Mouse (Mus musculus) stomach, embryonic 15.5 days (tissue): ENCODE measurements around the gene Col26a1. TPM values are rescaled to one million over a fixed set of nuclear protein-coding genes. Genes with fewer than 3 reads are reported as not detected.

Experiments used
- ATAC-seq: fragments of 200-750 bp; cut with Nextera tagmentation; 2 replicates; pipeline ENCODE4 v1.8.0; 2017; ENCODE audit warnings: low read depth, moderate number of reproducible peaks, moderate TSS enrichment; ENCODE audit not compliant: insufficient read depth, low FRiP score
- H3K27ac ChIP-seq: fragments of 300-500 bp; sonication (generic); 2 replicates; pipeline ENCODE4 v1.5.1; 2015; ENCODE audit warnings: mild to moderate bottlenecking, inconsistent platforms
- H3K27me3 ChIP-seq: fragments of 300-500 bp; sonication (generic); replicated peaks from 2 replicates; pipeline ENCODE4 v1.6.1; 2015; ENCODE audit warnings: inconsistent platforms
- H3K36me3 ChIP-seq: fragments of 300-500 bp; sonication (generic); 2 replicates; pipeline ENCODE4 v1.6.1; 2015; ENCODE audit warnings: inconsistent platforms
- H3K4me1 ChIP-seq: fragments of 300-500 bp; sonication (generic); 2 replicates; pipeline ENCODE4 v1.6.1; 2015; ENCODE audit warnings: inconsistent platforms
- H3K4me2 ChIP-seq: fragments of 300-500 bp; sonication (generic); 2 replicates; pipeline ENCODE4 v1.6.1; 2015; ENCODE audit warnings: mild to moderate bottlenecking, inconsistent platforms
- H3K4me3 ChIP-seq: fragments of 300-500 bp; sonication (generic); replicated peaks from 2 replicates; pipeline ENCODE4 v1.5.1; 2015; ENCODE audit warnings: inconsistent platforms
- H3K9ac ChIP-seq: fragments of 300-500 bp; sonication (generic); 2 replicates; pipeline ENCODE4 v1.6.1; 2015; ENCODE audit warnings: inconsistent platforms
- H3K9me3 ChIP-seq: fragments of 300-500 bp; sonication (generic); 2 replicates; pipeline ENCODE4 v1.6.1; 2016; ENCODE audit warnings: inconsistent platforms
- WGBS: fragments of 180-500 bp; shearing (Covaris S2); methylation state at CpG from one replicate; pipeline ENCODE4 v1.1.7; 2015; 5-methylcytosine and 5-hydroxymethylcytosine counted together
- polyA plus RNA-seq: library from polyadenylated mRNA; unstranded; fragments of >200 nt; fragmentation: Nextera tagmentation; extraction: Ambion mirVana; gene quantifications from 2 replicates; pipeline ENCODE4 v1.2.1, GENCODE M21; 2015

Gene Col26a1
- 20.6 and 25.3 TPM in 2 replicates for polyA plus RNA-seq

DNA sequence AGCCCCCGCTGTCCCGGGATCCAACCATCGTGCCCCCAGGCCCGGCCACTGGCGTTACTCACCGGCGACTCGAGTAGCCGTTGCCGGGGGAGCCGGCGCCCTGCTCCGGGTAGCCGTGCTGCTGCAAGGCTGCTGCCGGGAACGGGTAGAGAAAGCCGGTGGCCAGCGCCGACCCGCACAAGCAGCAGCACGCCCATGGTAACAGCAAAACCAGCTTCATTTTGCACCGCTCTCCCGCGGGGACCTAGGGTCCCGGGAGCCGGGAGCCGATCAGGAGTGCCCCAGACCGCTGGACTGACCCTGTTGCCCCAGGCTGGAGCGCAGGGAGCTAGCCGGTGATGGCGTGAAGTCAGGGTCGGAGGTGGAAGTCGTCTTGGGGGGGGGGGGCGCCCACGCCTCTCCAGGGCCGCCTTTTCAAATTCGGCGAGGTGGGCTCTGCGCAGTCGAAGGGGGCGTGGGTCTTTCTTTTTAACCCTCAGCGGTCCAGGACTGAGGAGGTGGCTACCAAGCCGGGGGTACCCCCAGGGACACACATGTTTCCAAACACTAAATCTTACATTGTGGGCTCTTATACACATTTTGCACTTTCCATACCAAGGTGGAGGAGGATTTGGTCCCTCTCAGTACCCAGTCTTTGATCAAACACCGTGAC, at the start of gene Col26a1:
Gene Col26a1, minus strand, starts transcription at position 422 of the 652 bp plus-strand sequence.
- Histone ChIP-seq H3K9ac (peak within 1 kb of the TSS; percentile 48), H3K27me3 (peaks cover 26% of the 10 kb centered on the region), H3K36me3 (no peaks in the 10 kb centered on the region), H3K4me1 (peaks cover 8% of the 10 kb centered on the region; the same call in 1 of the 2 replicates), H3K4me2 (peak within 1 kb of the TSS; percentile 82), H3K27ac (no peak within 1 kb of the TSS), H3K4me3 (peak within 1 kb of the TSS; percentile 49), H3K9me3 (no peaks in the 10 kb centered on the region)
- WGBS, result 1% methylated on average over 44 of the region's 44 CpGs
- ATAC-seq, result 0 out of 2 replicates have a peak, but pooled peaks have one; percentile 37

DNA sequence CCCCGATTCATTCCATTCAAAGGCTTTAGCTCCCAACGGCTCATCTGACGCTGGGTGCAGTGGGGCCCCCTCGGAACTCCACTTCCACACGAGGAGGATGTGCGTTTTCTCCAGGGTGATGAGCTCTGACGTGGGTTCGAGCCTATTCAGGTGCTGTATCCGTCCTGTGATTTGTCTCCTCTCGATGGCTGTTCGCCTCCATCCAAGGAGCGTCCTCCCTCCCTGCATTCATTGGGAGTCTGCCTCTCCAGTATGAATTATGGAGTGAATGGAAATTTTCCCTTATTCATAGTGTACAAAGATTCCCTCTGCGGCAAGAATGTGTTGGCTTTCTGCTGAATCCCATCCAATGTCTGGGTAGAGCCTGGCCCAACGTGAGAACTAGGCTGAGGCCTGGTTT, 48.9 kb upstream of the Col26a1 start:
- no peak overlapping the region for H3K9ac ChIP-seq
- H3K27me3 ChIP-seq, result no peaks in the 10 kb centered on the region
- no peak overlapping the region for H3K4me2 ChIP-seq
- H3K9me3 ChIP-seq, result no peaks in the 10 kb centered on the region
- no peak for ATAC-seq
- no peaks in the 10 kb centered on the region for H3K36me3 ChIP-seq
- H3K4me1 ChIP-seq, result no peaks in the 10 kb centered on the region
- 84% methylated on average over 14 of the region's 14 CpGs for WGBS
- no peak overlapping the region for H3K27ac ChIP-seq
- H3K4me3 ChIP-seq, result no peak overlapping the region

DNA sequence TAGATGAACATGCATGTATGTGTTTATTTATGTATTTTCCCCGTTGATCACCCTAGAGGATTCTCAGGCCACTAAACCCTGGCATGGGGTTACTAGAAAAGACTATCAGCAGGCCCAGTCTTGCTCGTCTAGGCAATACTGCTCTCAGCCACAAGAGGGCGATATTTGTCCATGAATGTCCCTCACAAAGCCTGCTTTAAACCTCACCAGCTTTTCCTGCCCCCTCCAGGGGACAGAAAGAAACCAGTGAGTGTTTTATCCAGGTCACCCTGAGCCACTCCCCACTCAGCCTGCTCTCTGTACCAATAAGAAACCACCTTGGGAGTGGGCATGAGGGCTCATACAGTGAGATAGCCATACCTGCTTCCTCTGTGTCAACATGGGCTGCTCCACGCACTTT, 46.1 kb upstream of the Col26a1 start:
- no peak overlapping the region for H3K4me2 ChIP-seq
- H3K4me3 ChIP-seq, result no peak overlapping the region
- no peaks in the 10 kb centered on the region for H3K9me3 ChIP-seq
- WGBS, result 14% methylated on average over 4 of the region's 4 CpGs
- no peaks in the 10 kb centered on the region for H3K4me1 ChIP-seq
- H3K9ac ChIP-seq, result no peak overlapping the region
- no peaks in the 10 kb centered on the region for H3K27me3 ChIP-seq
- no peak overlapping the region for H3K27ac ChIP-seq
- no peaks in the 10 kb centered on the region for H3K36me3 ChIP-seq
- ATAC-seq, result peak; percentile 88

DNA sequence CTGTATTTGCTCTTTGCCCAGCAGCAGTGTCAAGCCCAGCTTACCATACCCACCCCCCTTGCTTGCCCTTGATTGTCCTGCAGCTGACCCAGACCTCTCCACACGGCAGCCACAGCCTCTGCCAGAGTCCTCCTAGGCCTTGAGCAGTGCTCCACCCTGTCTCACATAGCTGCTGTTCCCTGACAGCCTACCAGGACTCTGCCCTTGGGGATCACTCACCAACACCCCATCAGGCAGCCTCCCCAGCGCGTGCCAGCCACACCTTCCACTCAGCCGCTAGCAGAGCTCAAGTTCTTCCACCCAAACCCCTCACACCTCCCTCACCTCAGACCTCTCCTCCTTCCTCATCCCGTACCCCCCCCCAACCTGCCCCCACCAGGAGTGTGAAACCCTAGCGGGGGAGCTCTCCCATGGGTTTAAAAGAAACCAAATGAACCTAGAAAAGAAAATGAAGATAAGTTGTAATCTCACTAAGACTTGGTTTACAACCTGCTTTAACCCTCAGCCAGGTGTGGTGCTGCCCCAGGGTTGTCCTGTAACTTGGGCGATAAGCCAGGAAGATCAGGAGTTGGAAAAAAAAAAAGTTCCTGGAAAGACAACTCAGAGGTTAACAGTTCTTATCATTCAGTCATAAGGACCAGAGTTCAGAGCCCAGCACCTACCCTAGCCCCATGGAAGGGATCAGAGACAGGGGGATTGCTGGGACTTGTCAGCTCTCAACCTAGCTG, 40.9 kb upstream of the Col26a1 start:
- 44% methylated on average over 7 of the region's 7 CpGs for WGBS
- Histone ChIP-seq H3K4me1 (peaks cover 4% of the 10 kb centered on the region; the same call in 1 of the 2 replicates), H3K36me3 (no peaks in the 10 kb centered on the region), H3K4me2 (no peak overlapping the region), H3K27ac (no peak overlapping the region), H3K9me3 (no peaks in the 10 kb centered on the region), H3K27me3 (no peaks in the 10 kb centered on the region), H3K9ac (no peak overlapping the region), H3K4me3 (no peak overlapping the region)
- ATAC-seq, result peak; percentile 50; the same call in 1 of the 2 replicates

DNA sequence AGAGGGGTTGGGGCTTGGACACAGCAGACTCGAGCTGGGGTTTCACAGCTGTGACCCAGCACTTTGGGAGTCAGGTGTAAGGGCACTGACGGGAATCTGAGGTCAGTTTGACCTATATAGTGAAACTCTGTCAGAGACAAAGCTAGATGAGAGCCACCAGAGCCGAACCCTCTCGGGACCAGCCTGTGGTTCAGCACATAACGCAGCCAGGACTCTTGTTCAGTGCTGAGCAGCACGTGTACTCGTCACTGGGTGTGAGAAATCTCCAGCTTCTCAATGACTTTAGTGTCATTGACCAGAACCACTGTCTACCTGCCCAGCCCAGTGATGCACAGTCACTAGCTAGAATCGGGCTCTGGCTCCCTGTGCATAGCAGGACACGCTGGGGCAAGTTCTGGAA, 39.8 kb upstream of the Col26a1 start:
- Histone ChIP-seq H3K36me3 (no peaks in the 10 kb centered on the region), H3K4me1 (peaks cover 4% of the 10 kb centered on the region; the same call in 1 of the 2 replicates), H3K4me2 (no peak overlapping the region), H3K27ac (no peak overlapping the region), H3K9me3 (no peaks in the 10 kb centered on the region), H3K4me3 (no peak overlapping the region), H3K27me3 (no peaks in the 10 kb centered on the region), H3K9ac (no peak overlapping the region)
- 80% methylated on average over 9 of the region's 9 CpGs for WGBS
- ATAC-seq, result no peak

DNA sequence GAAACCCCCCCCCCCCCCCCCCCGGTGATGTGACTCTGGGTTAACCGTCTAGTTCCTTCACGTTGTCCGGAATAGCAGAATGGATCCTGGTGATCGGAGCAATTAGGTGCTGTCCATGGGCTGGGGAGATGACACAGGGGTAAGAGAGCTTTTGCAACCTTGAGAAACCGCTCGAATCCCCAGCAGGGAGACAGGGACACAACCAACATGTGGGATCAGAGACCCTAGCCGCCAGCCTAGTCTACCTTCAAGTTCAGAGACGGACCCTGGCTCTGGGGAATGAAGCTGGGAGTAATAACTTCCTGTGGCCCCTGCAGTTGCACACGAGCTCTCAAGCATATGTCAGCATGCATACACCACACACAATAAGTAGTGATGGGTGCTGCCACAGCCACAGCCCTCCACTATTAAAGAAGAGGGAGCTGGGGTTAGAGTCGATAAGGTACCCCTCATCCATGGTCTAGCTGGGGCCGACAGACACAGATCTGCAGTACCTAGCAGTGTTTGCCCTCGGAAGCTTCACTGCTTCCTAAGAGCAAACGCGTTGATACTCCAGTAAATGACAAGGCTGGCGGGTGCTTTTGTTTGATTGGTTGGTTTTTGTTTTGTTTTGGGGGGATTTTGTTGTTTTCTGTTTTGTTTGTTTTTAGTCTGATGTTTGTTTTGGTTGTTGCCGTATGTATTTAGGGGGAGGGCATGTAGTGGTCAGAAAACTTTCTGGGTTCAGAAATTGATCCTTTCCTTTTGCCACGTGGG, 36.7 kb upstream of the Col26a1 start:
- ATAC-seq, result no peak
- no peak overlapping the region for H3K27ac ChIP-seq

DNA sequence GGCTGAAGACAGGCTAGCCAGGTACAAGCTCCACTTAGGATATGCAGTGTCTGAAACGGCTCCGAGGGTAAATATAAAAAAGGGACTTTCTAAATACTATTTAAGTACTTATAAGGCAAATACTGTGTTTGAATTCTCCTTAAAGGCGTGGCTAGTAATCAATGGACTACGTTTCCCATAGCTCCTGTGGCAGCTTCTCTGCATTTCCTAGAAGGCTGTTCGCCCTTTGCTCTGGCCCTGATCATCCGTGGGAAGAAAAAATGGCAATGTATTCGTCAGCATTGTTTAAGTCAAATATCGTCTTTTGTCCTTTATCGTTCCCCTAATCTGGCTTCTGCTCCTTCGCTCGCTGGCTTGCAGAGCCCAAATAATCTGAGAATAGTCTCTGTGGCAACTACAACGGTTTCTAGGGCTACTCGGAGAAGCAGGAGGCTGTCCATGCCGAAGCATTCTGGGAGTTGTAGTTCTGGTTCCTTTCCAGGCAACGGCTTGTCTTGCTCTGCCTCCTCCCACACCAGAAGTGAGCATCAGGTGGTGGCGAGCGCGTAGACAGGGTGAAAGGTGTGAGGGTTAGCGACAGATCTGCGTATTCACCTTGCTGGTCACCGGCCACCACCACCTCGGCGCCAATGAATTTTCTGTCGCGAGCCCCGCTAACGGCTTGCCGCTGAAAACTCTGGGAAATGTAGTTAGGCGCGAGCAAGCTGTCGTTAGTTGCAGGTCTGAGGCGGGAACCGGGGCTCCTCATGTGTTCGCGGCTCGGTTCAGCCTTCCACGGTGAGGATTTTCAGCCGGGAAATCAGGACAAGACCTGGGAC, 35.9 kb upstream of the Col26a1 start:
- Histone ChIP-seq H3K9ac (peak overlapping the region; percentile 50), H3K4me3 (peak overlapping the region; percentile 64), H3K4me2 (peak overlapping the region; percentile 86), H3K27ac (peak overlapping the region; percentile 59; the same call in 1 of the 2 replicates), H3K4me1 (peaks cover 4% of the 10 kb centered on the region; the same call in 1 of the 2 replicates), H3K36me3 (no peaks in the 10 kb centered on the region), H3K9me3 (no peaks in the 10 kb centered on the region), H3K27me3 (no peaks in the 10 kb centered on the region)
- peak; percentile 85 for ATAC-seq
- WGBS, result 3% methylated on average over 38 of the region's 38 CpGs

More for the DNA sequence above, 36.7 kb upstream of the Col26a1 start:
- Histone ChIP-seq H3K4me3 (peak overlapping the region; percentile 64), H3K27me3 (no peaks in the 10 kb centered on the region), H3K4me1 (peaks cover 4% of the 10 kb centered on the region; the same call in 1 of the 2 replicates), H3K36me3 (no peaks in the 10 kb centered on the region), H3K9me3 (no peaks in the 10 kb centered on the region), H3K9ac (peak overlapping the region; percentile 50), H3K4me2 (peak overlapping the region; percentile 86)
- WGBS, result 20% methylated on average over 18 of the region's 18 CpGs

DNA sequence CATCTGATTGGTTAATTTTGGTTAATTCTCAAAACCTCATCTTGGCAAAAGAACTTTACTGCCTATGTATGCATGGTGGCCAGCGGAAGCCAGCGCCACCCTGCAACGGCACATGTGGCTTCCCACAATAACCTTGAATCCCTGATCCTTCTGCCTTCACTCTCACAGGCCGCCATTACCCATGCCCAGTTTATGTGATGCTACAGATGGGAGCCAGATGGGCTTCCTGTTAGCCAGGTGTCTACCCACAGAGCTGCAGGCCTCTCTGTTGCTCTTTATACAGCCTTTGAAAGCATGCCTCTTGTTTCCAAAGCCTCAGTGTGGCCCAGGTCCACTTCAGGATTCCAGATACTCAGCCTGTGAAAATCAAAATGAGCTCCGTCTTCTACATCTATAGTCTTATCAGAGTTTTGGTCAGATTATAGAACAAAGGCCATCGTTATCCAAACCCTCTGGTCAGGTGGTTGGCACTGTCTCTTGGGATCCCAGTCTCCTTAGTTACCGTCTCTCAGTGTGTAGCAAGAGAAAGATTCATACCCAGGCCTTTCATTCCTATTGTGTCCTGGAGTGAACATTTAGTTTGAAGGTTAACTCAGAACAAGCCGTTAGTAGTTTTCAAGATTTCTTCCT, 34.7 kb upstream of the Col26a1 start:
- WGBS, result 97% methylated on average over 8 of the region's 8 CpGs
- H3K9me3 ChIP-seq, result no peaks in the 10 kb centered on the region
- no peaks in the 10 kb centered on the region for H3K27me3 ChIP-seq
- no peak overlapping the region for H3K4me2 ChIP-seq
- no peak overlapping the region for H3K27ac ChIP-seq
- H3K4me1 ChIP-seq, result peaks cover 4% of the 10 kb centered on the region; the same call in 1 of the 2 replicates
- no peak overlapping the region for H3K4me3 ChIP-seq
- peaks cover 7% of the 10 kb centered on the region; the same call in 1 of the 2 replicates for H3K36me3 ChIP-seq
- no peak for ATAC-seq
- H3K9ac ChIP-seq, result no peak overlapping the region

DNA sequence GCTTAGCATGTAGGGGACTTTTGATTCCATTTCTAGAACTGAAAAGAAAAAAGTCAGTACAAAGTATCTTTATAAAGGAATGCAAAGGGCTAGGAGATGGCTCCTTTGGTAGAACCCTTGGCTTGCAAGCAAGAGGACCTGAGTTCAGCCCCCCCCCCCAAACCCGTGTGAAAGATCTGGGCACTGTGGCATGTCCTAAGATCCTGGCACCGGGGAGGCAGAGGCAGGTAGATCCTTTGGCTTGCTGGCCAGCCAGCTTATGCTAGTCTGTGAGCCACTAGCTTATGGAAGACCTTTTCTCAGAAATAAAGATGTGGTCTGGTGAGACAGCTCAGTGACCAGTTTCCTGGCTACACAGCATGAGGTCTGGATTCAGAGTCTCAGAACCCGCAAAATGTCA, 31.2 kb upstream of the Col26a1 start:
- Histone ChIP-seq H3K27me3 (no peaks in the 10 kb centered on the region), H3K9ac (no peak overlapping the region), H3K4me1 (no peaks in the 10 kb centered on the region), H3K4me2 (no peak overlapping the region), H3K4me3 (no peak overlapping the region), H3K36me3 (peaks cover 10% of the 10 kb centered on the region), H3K27ac (no peak overlapping the region), H3K9me3 (no peaks in the 10 kb centered on the region)
- WGBS, result 86% methylated on average over 3 of the region's 3 CpGs
- no peak for ATAC-seq

DNA sequence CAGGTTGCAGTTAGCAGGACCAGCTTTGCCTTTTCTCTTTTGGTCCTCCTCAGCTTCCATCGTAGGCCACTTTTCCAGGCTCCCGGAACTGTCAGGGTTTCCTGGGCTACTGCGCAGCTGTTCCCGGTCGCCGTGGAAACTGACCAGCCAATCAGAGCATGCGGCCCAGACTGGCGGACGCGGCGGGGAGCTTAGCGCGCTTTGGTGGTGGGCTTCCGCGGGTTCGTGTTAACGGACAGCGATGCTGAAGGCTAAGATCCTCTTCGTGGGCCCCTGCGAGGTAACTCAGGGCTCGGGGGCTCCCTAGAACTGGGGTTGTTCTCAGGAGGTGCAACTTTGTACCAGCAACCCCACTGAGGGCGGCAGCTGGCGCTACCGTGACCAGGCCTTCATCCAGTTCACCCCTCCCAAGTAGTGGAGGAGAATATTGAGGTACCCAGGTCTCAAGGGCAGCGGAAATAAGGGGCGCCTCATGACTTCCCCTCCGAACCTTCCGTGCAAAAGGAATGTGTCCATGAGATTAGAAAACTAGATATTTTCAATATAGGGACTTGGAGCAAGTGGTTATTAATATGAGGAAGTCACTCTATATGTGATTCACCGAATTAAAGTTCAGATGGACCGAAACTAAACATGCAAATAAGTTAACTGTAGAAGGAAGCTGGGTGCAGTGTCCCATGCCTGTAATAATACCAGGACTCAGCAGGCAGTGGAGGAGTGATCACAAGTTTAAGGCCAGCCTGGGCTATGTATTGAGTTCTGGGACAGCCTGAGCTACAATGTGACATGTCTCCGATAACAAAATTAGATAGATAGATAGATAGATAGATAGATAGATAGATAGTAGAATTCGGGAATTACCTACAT, 25.2 kb upstream of the Col26a1 start, which contains the start of gene Ift22:
Gene Ift22, plus strand, starts transcription at position 160 of the 867 bp plus-strand sequence.
- no peaks in the 10 kb centered on the region for H3K27me3 ChIP-seq
- no peaks in the 10 kb centered on the region for H3K9me3 ChIP-seq
- peaks cover 6% of the 10 kb centered on the region; the same call in 1 of the 2 replicates for H3K4me1 ChIP-seq
- 9% methylated on average over 32 of the region's 32 CpGs for WGBS
- H3K4me2 ChIP-seq, result peak within 1 kb of the TSS; percentile 69
- H3K27ac ChIP-seq, result no peak within 1 kb of the TSS
- peaks cover 6% of the 10 kb centered on the region for H3K36me3 ChIP-seq
- peak within 1 kb of the TSS; percentile 70 for H3K4me3 ChIP-seq
- peak; percentile 90 for ATAC-seq
- H3K9ac ChIP-seq, result peak within 1 kb of the TSS; percentile 33; the same call in 1 of the 2 replicates
